Mouse (Mus musculus): ENCODE measurements at regions not wholly inside any gene's neighbourhood (a gene's known extent, or its start where the extent isn't known, plus 50 kb on each side); places are given as distances from the start of the nearest gene placed in this dataset.
A peak's percentile ranks its signal among the peaks of the same experiment; 100 is the strongest.

GRCm38 (mm10) chr1:153962161-153962720 is 62.2 kb upstream of the Teddm2 start:
- DNase-seq (ENCODE audit: low read depth, low spot score), result no peak

- no peak for DNase-seq (ENCODE audit: low read depth, low spot score)
These were observed 63.8 kb upstream of the Teddm2 start for GRCm38 (mm10) chr1:153963744-153964342.

GRCm38 (mm10) chr1:153969401-153969800 is 69.4 kb upstream of the Teddm2 start:
- DNase-seq (ENCODE audit: low read depth, low spot score), result no peak

- no peak for DNase-seq (ENCODE audit: low read depth, low spot score)
These were observed 74.3 kb upstream of the Teddm2 start for GRCm38 (mm10) chr1:153974300-153974699.

- DNase-seq (ENCODE audit: low read depth, low spot score), result peak; percentile 74
These were observed 78.1 kb upstream of the Teddm2 start for GRCm38 (mm10) chr1:153977963-153978726.

- DNase-seq (ENCODE audit: low read depth, low spot score), result no peak
These were observed 80.9 kb upstream of the Teddm2 start for GRCm38 (mm10) chr1:153980886-153981285.

GRCm38 (mm10) chr1:153985595-153985994 is 85.6 kb upstream of the Teddm2 start:
- no peak for DNase-seq (ENCODE audit: low read depth, low spot score)

- DNase-seq (ENCODE audit: low read depth, low spot score), result peak; percentile 32
These were observed 86.6 kb upstream of the Teddm2 start for GRCm38 (mm10) chr1:153986632-153987031.

GRCm38 (mm10) chr1:153988297-153988696 is 88.3 kb upstream of the Teddm2 start:
- no peak for DNase-seq (ENCODE audit: low read depth, low spot score)

- no peak for DNase-seq (ENCODE audit: low read depth, low spot score)
These were observed 90.8 kb upstream of the Teddm2 start for GRCm38 (mm10) chr1:153990651-153991435.

- DNase-seq (ENCODE audit: low read depth, low spot score), result no peak
These were observed 92.4 kb upstream of the Teddm2 start for GRCm38 (mm10) chr1:153992466-153992865.

- DNase-seq (ENCODE audit: low read depth, low spot score), result no peak
These were observed 94.8 kb upstream of the Teddm2 start for GRCm38 (mm10) chr1:153994871-153995270.

- no peak for DNase-seq (ENCODE audit: low read depth, low spot score)
These were observed 97.5 kb upstream of the Teddm2 start for GRCm38 (mm10) chr1:153997201-153998181.

GRCm38 (mm10) chr1:153999776-154000175 is 99.7 kb upstream of the Teddm2 start:
- DNase-seq (ENCODE audit: low read depth, low spot score), result no peak

- DNase-seq (ENCODE audit: low read depth, low spot score), result no peak
These were observed 103.6 kb upstream of the Teddm2 start for GRCm38 (mm10) chr1:154003669-154004068.

- DNase-seq (ENCODE audit: low read depth, low spot score), result no peak
These were observed 104.6 kb upstream of the Teddm2 start for GRCm38 (mm10) chr1:154004647-154005046.

- no peak for DNase-seq (ENCODE audit: low read depth, low spot score)
These were observed 106.0 kb upstream of the Teddm2 start for GRCm38 (mm10) chr1:154006055-154006454.

GRCm38 (mm10) chr1:154007440-154007839 is 107.4 kb upstream of the Teddm2 start:
- no peak for DNase-seq (ENCODE audit: low read depth, low spot score)

- no peak for DNase-seq (ENCODE audit: low read depth, low spot score)
These were observed 108.7 kb upstream of the Teddm2 start for GRCm38 (mm10) chr1:154008593-154009310.

- DNase-seq (ENCODE audit: low read depth, low spot score), result no peak
These were observed 110.7 kb upstream of the Teddm2 start for GRCm38 (mm10) chr1:154010681-154011080.
